Mouse (Mus musculus) cerebellum, adult 18-20 months (tissue): Measurements from ENCODE around the gene Iqgap3.

Source experiments
- DNase-seq, 2 experiments: peaks; one replicate each; pipeline ENCODE4 v3.0.0; 2021

Iqgap3 gene

GRCm38 (mm10) chr3:88139243-88140177 lies 57.7 kb downstream of the Iqgap3 start:
- peak; percentile 86 to 92 for DNase-seq

GRCm38 (mm10) chr3:88140178-88140902 lies 58.6 kb downstream of the Iqgap3 start:
- DNase-seq = peak; percentile 51

GRCm38 (mm10) chr3:88140903-88141430 lies 59.2 kb downstream of the Iqgap3 start:
- peak in 1 of 2 experiments; percentile 32 for DNase-seq

GRCm38 (mm10) chr3:88141439-88141786 lies 59.6 kb downstream of the Iqgap3 start:
- DNase-seq = no peak

GRCm38 (mm10) chr3:88141787-88142523 lies 60.2 kb downstream of the Iqgap3 start, which contains the start of gene Mef2d:
Gene Mef2d, plus strand, starts transcription at chr3:88142372.
- DNase-seq = peak; percentile 97 to 98

GRCm38 (mm10) chr3:88142546-88142915 lies 60.8 kb downstream of the Iqgap3 start:
- no peak for DNase-seq

- peak; percentile 74 for DNase-seq
Observed at GRCm38 (mm10) chr3:88142916-88143771, 61.4 kb downstream of the Iqgap3 start.

- peak; percentile 75 to 77 for DNase-seq
Observed at GRCm38 (mm10) chr3:88143961-88144486, 62.3 kb downstream of the Iqgap3 start.

GRCm38 (mm10) chr3:88144648-88145410 lies 63.1 kb downstream of the Iqgap3 start:
- peak in 1 of 2 experiments; percentile 42 for DNase-seq

- DNase-seq = peak; percentile 76 to 83
Observed at GRCm38 (mm10) chr3:88145411-88145782, 63.6 kb downstream of the Iqgap3 start.

- DNase-seq = peak in 1 of 2 experiments; percentile 46
Observed at GRCm38 (mm10) chr3:88145952-88146351, 64.2 kb downstream of the Iqgap3 start.

- no peak for DNase-seq
Observed at GRCm38 (mm10) chr3:88146376-88147112, 64.8 kb downstream of the Iqgap3 start.

- DNase-seq = no peak
Observed at GRCm38 (mm10) chr3:88147444-88147843, 65.7 kb downstream of the Iqgap3 start.

GRCm38 (mm10) chr3:88147866-88148265 lies 66.1 kb downstream of the Iqgap3 start:
- DNase-seq = no peak

GRCm38 (mm10) chr3:88148354-88148753 lies 66.6 kb downstream of the Iqgap3 start:
- DNase-seq = no peak

GRCm38 (mm10) chr3:88148776-88149509 lies 67.2 kb downstream of the Iqgap3 start:
- DNase-seq = peak; percentile 52 to 65

- no peak for DNase-seq
Observed at GRCm38 (mm10) chr3:88149510-88149974, 67.8 kb downstream of the Iqgap3 start.

- peak; percentile 56 to 57 for DNase-seq
Observed at GRCm38 (mm10) chr3:88150061-88150998, 68.6 kb downstream of the Iqgap3 start.
